Mouse (Mus musculus) kidney, embryonic 16.5 days (tissue): ENCODE results near the gene E130308A19Rik. TPM values are rescaled to one million over a fixed set of nuclear protein-coding genes. Genes with fewer than 3 reads are reported as not detected.
"Not testable (repeated sequence)": the region's sequence is repeated elsewhere in the genome, so short reads cannot be mapped to it uniquely, and the experiment has no call there.

Experiments used
- ATAC-seq: fragments of 200-750 bp; cut with Nextera tagmentation; 2 replicates; pipeline ENCODE4 v1.8.0; 2017; ENCODE audit warnings: moderate TSS enrichment; ENCODE audit not compliant: low FRiP score, low TSS enrichment
- H3K27ac ChIP-seq: fragments of 300-500 bp; sonication (generic); 2 replicates; pipeline ENCODE4 v1.5.1; 2014; ENCODE audit warnings: low read length
- H3K27me3 ChIP-seq: fragments of 300-500 bp; sonication (generic); 2 replicates; pipeline ENCODE4 v1.6.1; 2014; ENCODE audit warnings: low read length, control low read depth, mixed read lengths; ENCODE audit not compliant: insufficient read depth
- H3K36me3 ChIP-seq: fragments of 300-500 bp; sonication (generic); 2 replicates; pipeline ENCODE4 v1.6.1; 2014; ENCODE audit warnings: low read length, control low read depth, mixed read lengths; ENCODE audit not compliant: insufficient read depth
- H3K4me1 ChIP-seq: fragments of 300-500 bp; sonication (generic); 2 replicates; pipeline ENCODE4 v1.6.1; 2014; ENCODE audit warnings: low read length, control low read depth, mixed read lengths; ENCODE audit not compliant: insufficient read depth
- H3K4me2 ChIP-seq: fragments of 300-500 bp; sonication (generic); replicated peaks from 2 replicates; pipeline ENCODE4 v1.6.1; 2014; ENCODE audit warnings: low read depth, low read length
- H3K4me3 ChIP-seq: fragments of 300-500 bp; sonication (generic); 2 replicates; pipeline ENCODE4 v1.5.1; 2014; ENCODE audit warnings: mild to moderate bottlenecking, low read length
- H3K9ac ChIP-seq: fragments of 300-500 bp; sonication (generic); replicated peaks from 2 replicates; pipeline ENCODE4 v1.6.1; 2014; ENCODE audit warnings: low read length
- H3K9me3 ChIP-seq: fragments of 300-500 bp; sonication (generic); 2 replicates; pipeline ENCODE4 v1.6.1; 2016; ENCODE audit warnings: low read length, control low read depth
- WGBS: fragments of 180-500 bp; shearing (Covaris S2); extraction: QIAGEN DNeasy Blood & Tissue Kit; methylation state at CpG from one replicate; pipeline ENCODE4 v1.1.7; 2014; 5-methylcytosine and 5-hydroxymethylcytosine counted together
- polyA plus RNA-seq: library from polyadenylated mRNA; unstranded; fragments of >200 nt; fragmentation: Nextera tagmentation; extraction: Ambion mirVana; gene quantifications from 2 replicates; pipeline ENCODE4 v1.2.1, GENCODE M21; 2015

E130308A19Rik gene
- polyA plus RNA-seq, 1 experiment from 2014 or later: 35.8 TPM

- Histone ChIP-seq H3K36me3 (no peaks in the 10 kb centered on the region), H3K4me1 (peaks cover 7% of the 10 kb centered on the region), H3K4me2 (no peak overlapping the region), H3K9ac (no peak overlapping the region), H3K27me3 (no peaks in the 10 kb centered on the region), H3K27ac (no peak overlapping the region), H3K4me3 (no peak overlapping the region), H3K9me3 (no peaks in the 10 kb centered on the region)
- 2% methylated on average over 7 of the region's 7 CpGs for WGBS
- ATAC-seq: no peak
Measured at GRCm38 (mm10) chr4:59786661-59787060, 160.7 kb downstream of the E130308A19Rik start.

- Histone ChIP-seq H3K27me3 (no peaks in the 10 kb centered on the region), H3K4me2 (no peak overlapping the region), H3K4me3 (no peak overlapping the region), H3K9ac (no peak overlapping the region), H3K36me3 (no peaks in the 10 kb centered on the region), H3K27ac (no peak overlapping the region), H3K9me3 (no peaks in the 10 kb centered on the region), H3K4me1 (peaks cover 5% of the 10 kb centered on the region)
- no peak for ATAC-seq
- 71% methylated on average over 6 of the region's 6 CpGs for WGBS
Measured at GRCm38 (mm10) chr4:59787126-59787525, 161.1 kb downstream of the E130308A19Rik start.

- Histone ChIP-seq H3K36me3 (no peaks in the 10 kb centered on the region), H3K4me2 (no peak overlapping the region), H3K27ac (no peak overlapping the region), H3K4me1 (no peaks in the 10 kb centered on the region), H3K9ac (no peak overlapping the region), H3K27me3 (no peaks in the 10 kb centered on the region), H3K9me3 (no peaks in the 10 kb centered on the region), H3K4me3 (no peak overlapping the region)
- ATAC-seq: no peak
Measured at GRCm38 (mm10) chr4:59789015-59789414, 163.0 kb downstream of the E130308A19Rik start.

GRCm38 (mm10) chr4:59793626-59794025, 167.6 kb downstream of the E130308A19Rik start:
- not testable (repeated sequence) for H3K27me3 ChIP-seq, H3K4me1 ChIP-seq, H3K9ac ChIP-seq, H3K9me3 ChIP-seq, H3K36me3 ChIP-seq, H3K4me2 ChIP-seq, H3K27ac ChIP-seq, ATAC-seq, H3K4me3 ChIP-seq
- WGBS: 79% methylated on average over 2 of the region's 2 CpGs

GRCm38 (mm10) chr4:59794116-59794515, 168.1 kb downstream of the E130308A19Rik start:
- Histone ChIP-seq H3K27ac (no peak overlapping the region), H3K4me2 (no peak overlapping the region), H3K4me3 (no peak overlapping the region), H3K9me3 (no peaks in the 10 kb centered on the region), H3K9ac (no peak overlapping the region), H3K27me3 (no peaks in the 10 kb centered on the region), H3K36me3 (no peaks in the 10 kb centered on the region), H3K4me1 (no peaks in the 10 kb centered on the region)
- ATAC-seq: no peak
- 72% methylated on average over 2 of the region's 2 CpGs for WGBS

- H3K27me3 ChIP-seq: no peaks in the 10 kb centered on the region
- no peak overlapping the region for H3K9ac ChIP-seq
- H3K36me3 ChIP-seq: no peaks in the 10 kb centered on the region
- no peaks in the 10 kb centered on the region for H3K4me1 ChIP-seq
- no peak overlapping the region for H3K4me2 ChIP-seq
- WGBS: 87% methylated on average over 2 of the region's 2 CpGs
- H3K27ac ChIP-seq: no peak overlapping the region
- H3K9me3 ChIP-seq: no peaks in the 10 kb centered on the region
- no peak overlapping the region for H3K4me3 ChIP-seq
- no peak for ATAC-seq
Measured at GRCm38 (mm10) chr4:59795788-59796455, 169.9 kb downstream of the E130308A19Rik start.

GRCm38 (mm10) chr4:59800181-59800580, 174.2 kb downstream of the E130308A19Rik start:
- H3K4me2 ChIP-seq: no peak overlapping the region
- no peak for ATAC-seq
- no peaks in the 10 kb centered on the region for H3K36me3 ChIP-seq
- no peak overlapping the region for H3K9ac ChIP-seq
- 86% methylated on average over 5 of the region's 5 CpGs for WGBS
- H3K4me1 ChIP-seq: 0 out of 2 replicates have a peak, but pooled peaks cover 5% of the 10 kb centered on the region
- no peaks in the 10 kb centered on the region for H3K27me3 ChIP-seq
- H3K27ac ChIP-seq: no peak overlapping the region
- no peaks in the 10 kb centered on the region for H3K9me3 ChIP-seq
- H3K4me3 ChIP-seq: no peak overlapping the region

- Histone ChIP-seq H3K27me3 (no peaks in the 10 kb centered on the region), H3K36me3 (no peaks in the 10 kb centered on the region), H3K4me1 (0 out of 2 replicates have a peak, but pooled peaks cover 6% of the 10 kb centered on the region), H3K9me3 (no peaks in the 10 kb centered on the region), H3K9ac (no peak within 1 kb of the TSS), H3K4me2 (no peak within 1 kb of the TSS), H3K4me3 (no peak within 1 kb of the TSS), H3K27ac (no peak within 1 kb of the TSS)
- ATAC-seq: no peak
Measured at GRCm38 (mm10) chr4:59801489-59801888, 175.5 kb downstream of the E130308A19Rik start, which contains the start of gene Inip. Inip (minus strand) TSS chr4:59801589.

- Histone ChIP-seq H3K27me3 (no peaks in the 10 kb centered on the region), H3K4me1 (peaks cover 11% of the 10 kb centered on the region; the same call in 1 of the 2 replicates), H3K9ac (no peak overlapping the region), H3K36me3 (no peaks in the 10 kb centered on the region), H3K27ac (no peak overlapping the region), H3K4me3 (no peak overlapping the region), H3K9me3 (no peaks in the 10 kb centered on the region), H3K4me2 (no peak overlapping the region)
- 80% methylated on average over 6 of the region's 6 CpGs for WGBS
- no peak for ATAC-seq
Measured at GRCm38 (mm10) chr4:59802107-59802506, 176.1 kb downstream of the E130308A19Rik start.

GRCm38 (mm10) chr4:59802792-59803191, 176.8 kb downstream of the E130308A19Rik start:
- no peak for ATAC-seq

More at GRCm38 (mm10) chr4:59802792-59803191, 176.8 kb downstream of the E130308A19Rik start:
- Histone ChIP-seq H3K4me3 (no peak overlapping the region), H3K27ac (no peak overlapping the region), H3K36me3 (no peaks in the 10 kb centered on the region), H3K9me3 (no peaks in the 10 kb centered on the region), H3K9ac (no peak overlapping the region), H3K4me1 (peaks cover 11% of the 10 kb centered on the region; the same call in 1 of the 2 replicates), H3K4me2 (no peak overlapping the region), H3K27me3 (no peaks in the 10 kb centered on the region)
- 57% methylated on average over 4 of the region's 4 CpGs for WGBS
